Mouse (Mus musculus): Measurements from ENCODE around the gene Dbx1.

GRCm38 (mm10) chr7:49637281-49637680 is 632 bp upstream of the Dbx1 start:
- TF ChIP-seq POLR2A (IDR thresholded peaks at IDR 0.05; ENCODE audit: control insufficient read depth in 1 of 2, insufficient read depth in 1 of 2, low read depth in 1 of 2, low read length in 2 of 2, poor library complexity in 1 of 2) (no peak), TAL1 (IDR thresholded peaks at IDR 0.05; ENCODE audit: low read length) (no peak), ZC3H11A (IDR thresholded peaks at IDR 0.05; ENCODE audit: low read depth, low read length) (no peak), USF2 (IDR thresholded peaks at IDR 0.05; ENCODE audit: borderline replicate concordance in 1 of 2, insufficient read depth in 1 of 2, low read depth in 1 of 2, low read length in 2 of 2) (no peak), USF1 (IDR thresholded peaks at IDR 0.05; ENCODE audit: low read depth, low read length) (no peak), RAD21 (IDR thresholded peaks at IDR 0.05; ENCODE audit: low read depth, low read length) (no peak), MEF2A (IDR thresholded peaks at IDR 0.05; ENCODE audit: extremely low read depth, insufficient replicate concordance, low read depth, low read length, poor library complexity, severe bottlenecking) (no peak), MAX (IDR thresholded peaks at IDR 0.05; ENCODE audit: low read length) (no peak)

Data from MEL (cell line).